Mouse (Mus musculus) kidney, postnatal 36 days (tissue): ENCODE measurements around the gene Vezf1.

Experiments
- DNase-seq, 2 experiments: peaks; one replicate each; pipeline ENCODE4 v3.0.0; 2021 to 2022; ENCODE audit warnings: mixed read lengths in 2 of 2

Gene Vezf1

GRCm38 (mm10) chr11:88126306-88126793 lies 58.3 kb downstream of the Vezf1 start:
- DNase-seq = no peak

GRCm38 (mm10) chr11:88128461-88128860 lies 60.4 kb downstream of the Vezf1 start:
- peak; percentile 54 to 62 for DNase-seq

DNA sequence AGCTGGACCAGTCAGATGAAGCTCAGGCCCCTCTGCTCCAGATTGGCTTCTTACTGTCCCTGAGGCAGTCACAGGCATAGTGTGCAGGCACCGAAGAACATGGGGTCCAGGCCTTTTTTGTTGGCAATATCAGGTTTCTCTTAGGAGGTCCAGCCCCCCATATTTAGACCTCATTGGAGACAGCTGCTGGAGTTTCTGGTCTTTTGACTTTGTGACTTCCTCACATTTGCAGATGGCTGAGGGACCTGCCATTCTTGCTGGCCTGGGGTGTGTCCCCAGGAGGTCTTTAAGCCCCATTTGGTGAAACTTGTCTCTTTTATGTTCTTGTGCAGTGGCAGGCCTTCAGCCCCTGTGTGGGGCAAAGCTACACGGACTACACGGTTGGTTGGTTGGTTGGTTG lies 61.2 kb downstream of the Vezf1 start:
- DNase-seq = no peak

DNA sequence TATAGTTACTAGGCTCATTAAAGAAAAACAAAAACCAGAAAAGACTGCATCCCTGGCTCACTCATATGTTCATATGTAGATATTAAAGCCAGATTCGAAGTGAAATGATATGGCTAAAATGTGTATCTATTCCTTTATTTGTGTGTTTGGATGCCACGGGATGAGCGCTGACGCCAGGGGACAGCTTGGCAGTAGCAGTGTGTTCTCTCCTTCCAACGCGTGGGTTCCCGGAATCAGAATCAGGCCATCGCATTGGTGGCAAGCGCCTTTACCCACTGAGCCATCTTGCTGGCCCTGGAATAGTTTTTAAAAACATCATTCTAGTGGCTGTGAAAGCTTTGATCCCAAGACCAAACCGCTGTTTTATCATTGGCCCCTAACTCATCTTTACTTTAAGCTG lies 61.9 kb downstream of the Vezf1 start:
- DNase-seq = no peak

DNA sequence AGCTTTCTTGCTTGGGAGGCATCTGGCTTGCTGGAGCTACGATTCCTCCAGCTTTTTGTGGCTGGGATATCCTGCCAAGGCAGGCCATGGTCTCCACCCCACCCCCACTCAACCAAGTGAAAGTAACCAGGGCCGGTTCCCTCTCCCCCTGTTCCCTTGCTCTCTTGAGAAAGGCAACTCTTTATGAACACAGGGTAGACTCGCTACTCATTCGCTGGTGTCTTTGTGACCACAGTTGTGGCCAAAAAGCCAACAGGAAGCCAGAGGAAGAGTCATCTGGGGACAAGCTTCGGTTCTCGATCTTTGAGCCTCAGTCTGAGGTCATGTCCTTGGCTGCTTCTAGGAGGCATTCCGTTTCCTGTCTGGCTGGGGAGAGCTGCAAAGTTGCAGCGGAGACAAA lies 63.8 kb downstream of the Vezf1 start:
- DNase-seq = peak; percentile 74 to 84
